Mouse (Mus musculus): ENCODE results near the gene Sypl2. TPM values are rescaled to one million over a fixed set of nuclear protein-coding genes. Genes with fewer than 3 reads are reported as not detected.

Sypl2 gene
- polyA plus RNA-seq, 1 experiment from 2014 or later, result 0.17 TPM

GRCm38 (mm10) chr3:108227521-108227920 lies 1.1 kb upstream of the Sypl2 start:
- DNase-seq (ENCODE audit: low spot score) (no peak), ATAC-seq (ENCODE audit: low FRiP score) (no peak)
- Histone ChIP-seq H3K36me3 (replicated peaks; ENCODE audit: control insufficient read depth, insufficient read depth) (no peaks in the 10 kb centered on the region), H3K4me3 (replicated peaks; ENCODE audit: low read length) (no peak overlapping the region), H3K27me3 (ENCODE audit: control insufficient read depth, insufficient read depth, low read length) (peaks cover 55% of the 10 kb centered on the region), H3K27ac (no peak overlapping the region), H3K4me2 (replicated peaks) (no peak overlapping the region), H3K4me1 (replicated peaks; ENCODE audit: control insufficient read depth, insufficient read depth, low read length) (peaks cover 5% of the 10 kb centered on the region), H3K9ac (no peak overlapping the region), H3K9me3 (ENCODE audit: control insufficient read depth, low read length) (no peaks in the 10 kb centered on the region)
- 84% methylated on average over 2 of the region's 2 CpGs for WGBS

- DNase-seq (ENCODE audit: low spot score), result no peak
- WGBS, result 4% methylated on average over 59 of the region's 67 CpGs
- peaks cover 57% of the 10 kb centered on the region for H3K27me3 ChIP-seq (ENCODE audit: control insufficient read depth, insufficient read depth, low read length)
Measured at GRCm38 (mm10) chr3:108225711-108226557, 514 bp downstream of the Sypl2 start.

GRCm38 (mm10) chr3:108220661-108221060 lies 5.8 kb downstream of the Sypl2 start:
- 79% methylated on average over 3 of the region's 3 CpGs for WGBS
- no peak for ATAC-seq (ENCODE audit: low FRiP score)

More at GRCm38 (mm10) chr3:108225711-108226557, 514 bp downstream of the Sypl2 start:
- Histone ChIP-seq H3K9ac (peak overlapping the region; percentile 31; the same call in 1 of the 2 replicates), H3K27ac (no peak overlapping the region), H3K4me1 (replicated peaks; ENCODE audit: control insufficient read depth, insufficient read depth, low read length) (peaks cover 5% of the 10 kb centered on the region), H3K9me3 (ENCODE audit: control insufficient read depth, low read length) (no peaks in the 10 kb centered on the region), H3K4me2 (replicated peaks) (peak overlapping the region; percentile 61), H3K36me3 (replicated peaks; ENCODE audit: control insufficient read depth, insufficient read depth) (no peaks in the 10 kb centered on the region), H3K4me3 (replicated peaks; ENCODE audit: low read length) (peak overlapping the region; percentile 34)
- no peak for ATAC-seq (ENCODE audit: low FRiP score)

GRCm38 (mm10) chr3:108214734-108215133 lies 11.7 kb downstream of the Sypl2 start:
- DNase-seq (ENCODE audit: low spot score), result no peak

More at GRCm38 (mm10) chr3:108220661-108221060, 5.8 kb downstream of the Sypl2 start:
- Histone ChIP-seq H3K4me2 (replicated peaks) (no peak overlapping the region), H3K27me3 (ENCODE audit: control insufficient read depth, insufficient read depth, low read length) (peaks cover 27% of the 10 kb centered on the region), H3K9me3 (ENCODE audit: control insufficient read depth, low read length) (no peaks in the 10 kb centered on the region), H3K36me3 (replicated peaks; ENCODE audit: control insufficient read depth, insufficient read depth) (no peaks in the 10 kb centered on the region), H3K4me1 (replicated peaks; ENCODE audit: control insufficient read depth, insufficient read depth, low read length) (no peaks in the 10 kb centered on the region), H3K27ac (no peak overlapping the region), H3K4me3 (replicated peaks; ENCODE audit: low read length) (no peak overlapping the region), H3K9ac (no peak overlapping the region)
- no peak for DNase-seq (ENCODE audit: low spot score)

GRCm38 (mm10) chr3:108212406-108212805 lies 14.0 kb downstream of the Sypl2 start:
- H3K4me3 ChIP-seq (replicated peaks; ENCODE audit: low read length), result no peak overlapping the region
- ATAC-seq (ENCODE audit: low FRiP score) (no peak), DNase-seq (ENCODE audit: low spot score) (no peak)
- H3K36me3 ChIP-seq (replicated peaks; ENCODE audit: control insufficient read depth, insufficient read depth), result peaks cover 11% of the 10 kb centered on the region
- no peaks in the 10 kb centered on the region for H3K9me3 ChIP-seq (ENCODE audit: control insufficient read depth, low read length)
- H3K4me1 ChIP-seq (replicated peaks; ENCODE audit: control insufficient read depth, insufficient read depth, low read length), result peaks cover 24% of the 10 kb centered on the region
- no peak overlapping the region for H3K4me2 ChIP-seq (replicated peaks)
- H3K9ac ChIP-seq, result no peak overlapping the region
- 86% methylated on average over 8 of the region's 8 CpGs for WGBS
- H3K27me3 ChIP-seq (ENCODE audit: control insufficient read depth, insufficient read depth, low read length), result no peaks in the 10 kb centered on the region
- H3K27ac ChIP-seq, result no peak overlapping the region

More at GRCm38 (mm10) chr3:108214734-108215133, 11.7 kb downstream of the Sypl2 start:
- Histone ChIP-seq H3K9ac (no peak overlapping the region), H3K27ac (no peak overlapping the region), H3K36me3 (replicated peaks; ENCODE audit: control insufficient read depth, insufficient read depth) (no peaks in the 10 kb centered on the region), H3K4me3 (replicated peaks; ENCODE audit: low read length) (no peak overlapping the region), H3K4me1 (replicated peaks; ENCODE audit: control insufficient read depth, insufficient read depth, low read length) (0 out of 2 replicates have a peak, but pooled peaks cover 9% of the 10 kb centered on the region), H3K4me2 (replicated peaks) (no peak overlapping the region), H3K9me3 (ENCODE audit: control insufficient read depth, low read length) (no peaks in the 10 kb centered on the region), H3K27me3 (ENCODE audit: control insufficient read depth, insufficient read depth, low read length) (no peaks in the 10 kb centered on the region)
- 21% methylated on average over 5 of the region's 5 CpGs for WGBS
- no peak for ATAC-seq (ENCODE audit: low FRiP score)

GRCm38 (mm10) chr3:108211845-108212244 lies 14.6 kb downstream of the Sypl2 start:
- no peak for DNase-seq (ENCODE audit: low spot score)
- H3K4me3 ChIP-seq (replicated peaks; ENCODE audit: low read length), result no peak overlapping the region; the same call in 1 of the 2 replicates

GRCm38 (mm10) chr3:108210771-108211139 lies 15.7 kb downstream of the Sypl2 start, which contains the start of gene Atxn7l2:
Gene Atxn7l2 (minus strand): TSS chr3:108210934.
- H3K27me3 ChIP-seq (ENCODE audit: control insufficient read depth, insufficient read depth, low read length), result no peaks in the 10 kb centered on the region
- peaks cover 24% of the 10 kb centered on the region for H3K4me1 ChIP-seq (replicated peaks; ENCODE audit: control insufficient read depth, insufficient read depth, low read length)
- peak within 1 kb of the TSS; percentile 99 for H3K27ac ChIP-seq
- 0% methylated on average over 14 of the region's 14 CpGs for WGBS
- peak within 1 kb of the TSS; percentile 87 for H3K9ac ChIP-seq
- ATAC-seq (ENCODE audit: low FRiP score), result peak; percentile 89
- peaks cover 28% of the 10 kb centered on the region for H3K36me3 ChIP-seq (replicated peaks; ENCODE audit: control insufficient read depth, insufficient read depth)
- H3K4me2 ChIP-seq (replicated peaks), result peak within 1 kb of the TSS; percentile 90
- no peaks in the 10 kb centered on the region for H3K9me3 ChIP-seq (ENCODE audit: control insufficient read depth, low read length)
- DNase-seq (ENCODE audit: low spot score), result no peak
- H3K4me3 ChIP-seq (replicated peaks; ENCODE audit: low read length), result peak within 1 kb of the TSS; percentile 65

More at GRCm38 (mm10) chr3:108211845-108212244, 14.6 kb downstream of the Sypl2 start:
- Histone ChIP-seq H3K9ac (no peak overlapping the region), H3K36me3 (replicated peaks; ENCODE audit: control insufficient read depth, insufficient read depth) (peaks cover 17% of the 10 kb centered on the region), H3K27ac (peak overlapping the region; percentile 99), H3K4me2 (replicated peaks) (peak overlapping the region; percentile 55), H3K27me3 (ENCODE audit: control insufficient read depth, insufficient read depth, low read length) (no peaks in the 10 kb centered on the region), H3K4me1 (replicated peaks; ENCODE audit: control insufficient read depth, insufficient read depth, low read length) (peaks cover 24% of the 10 kb centered on the region), H3K9me3 (ENCODE audit: control insufficient read depth, low read length) (no peaks in the 10 kb centered on the region)
- no peak for ATAC-seq (ENCODE audit: low FRiP score)
- WGBS, result 58% methylated on average over 6 of the region's 6 CpGs

- peak overlapping the region; percentile 87 for H3K9ac ChIP-seq
- WGBS, result under 1% methylated on average over 62 of the region's 72 CpGs
- H3K27me3 ChIP-seq (ENCODE audit: control insufficient read depth, insufficient read depth, low read length), result no peaks in the 10 kb centered on the region
- no peaks in the 10 kb centered on the region for H3K9me3 ChIP-seq (ENCODE audit: control insufficient read depth, low read length)
- peak; percentile 98 for DNase-seq (ENCODE audit: low spot score)
- H3K4me1 ChIP-seq (replicated peaks; ENCODE audit: control insufficient read depth, insufficient read depth, low read length), result peaks cover 24% of the 10 kb centered on the region
- H3K4me2 ChIP-seq (replicated peaks), result peak overlapping the region; percentile 90
- H3K36me3 ChIP-seq (replicated peaks; ENCODE audit: control insufficient read depth, insufficient read depth), result peaks cover 34% of the 10 kb centered on the region
- peak overlapping the region; percentile 99 for H3K27ac ChIP-seq
- ATAC-seq (ENCODE audit: low FRiP score), result peak; percentile 94
- peak overlapping the region; percentile 65 for H3K4me3 ChIP-seq (replicated peaks; ENCODE audit: low read length)
Measured at GRCm38 (mm10) chr3:108209946-108210770, 16.3 kb downstream of the Sypl2 start.

- Histone ChIP-seq H3K9ac (peak overlapping the region; percentile 87), H3K27ac (peak overlapping the region; percentile 99), H3K4me1 (replicated peaks; ENCODE audit: control insufficient read depth, insufficient read depth, low read length) (peaks cover 24% of the 10 kb centered on the region), H3K4me2 (replicated peaks) (peak overlapping the region; percentile 90), H3K27me3 (ENCODE audit: control insufficient read depth, insufficient read depth, low read length) (no peaks in the 10 kb centered on the region), H3K9me3 (ENCODE audit: control insufficient read depth, low read length) (no peaks in the 10 kb centered on the region), H3K4me3 (replicated peaks; ENCODE audit: low read length) (peak overlapping the region; percentile 65), H3K36me3 (replicated peaks; ENCODE audit: control insufficient read depth, insufficient read depth) (peaks cover 40% of the 10 kb centered on the region)
- DNase-seq (ENCODE audit: low spot score), result no peak
- 8% methylated on average over 8 of the region's 8 CpGs for WGBS
- ATAC-seq (ENCODE audit: low FRiP score), result peak; percentile 1; the same call in 1 of the 2 replicates
Measured at GRCm38 (mm10) chr3:108209536-108209935, 16.9 kb downstream of the Sypl2 start.
